Mouse (Mus musculus) granulocyte monocyte progenitor cell, adult 5-6 weeks (primary cell): Measurements from ENCODE around the gene Ooep. TPM values are rescaled to one million over a fixed set of nuclear protein-coding genes. Genes with fewer than 3 reads are reported as not detected.

ENCODE experiments used
- ATAC-seq: replicated peaks from 2 replicates; pipeline ENCODE4 v1.8.0; 2016; ENCODE audit warnings: mild to moderate bottlenecking, moderate TSS enrichment, inconsistent platforms; ENCODE audit not compliant: poor library complexity, severe bottlenecking
- total RNA-seq, 2 experiments: library from RNA; stranded (forward) in 1 of 2; stranded (reverse) in 1 of 2; fragments of 200-712, 200-1000 nt in 1 of 2; fragments of >200 nt in 1 of 2; fragmentation: Nextera tagmentation in 1 of 2; gene quantifications; 2 replicates each; pipeline ENCODE4 v1.2.3; 2014 to 2017

Gene Ooep
- not detected in 2 replicates for total RNA-seq (2014; fragmentation: Nextera tagmentation)
- not detected in 2 replicates for total RNA-seq (2017)

GRCm38 (mm10) chr9:78378113-78378785 is at the start of gene Ooep:
TSS of gene Ooep (minus strand) at chr9:78378725.
- ATAC-seq: peak; percentile 73

DNA sequence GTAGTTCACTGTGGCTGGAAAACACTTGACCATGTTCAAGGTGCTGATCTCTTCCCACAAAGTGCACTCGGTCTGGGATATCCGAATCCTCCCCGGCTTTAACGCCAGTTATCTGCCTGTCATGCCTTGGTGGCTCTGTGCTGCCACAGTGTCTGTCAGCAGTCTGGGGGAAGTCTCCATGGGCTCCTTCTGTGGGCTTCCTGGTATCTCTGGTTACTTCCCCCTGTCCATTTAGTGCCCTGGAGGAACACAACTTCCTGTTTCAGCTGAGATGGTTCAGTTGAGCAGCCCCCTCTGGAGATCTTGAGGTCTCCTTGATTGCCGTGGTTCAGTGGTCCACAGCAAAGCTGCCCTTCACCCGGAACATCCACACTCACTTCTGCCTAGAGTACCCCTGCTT is 49.7 kb upstream of the Ooep start:
- peak; percentile 91 for ATAC-seq

DNA sequence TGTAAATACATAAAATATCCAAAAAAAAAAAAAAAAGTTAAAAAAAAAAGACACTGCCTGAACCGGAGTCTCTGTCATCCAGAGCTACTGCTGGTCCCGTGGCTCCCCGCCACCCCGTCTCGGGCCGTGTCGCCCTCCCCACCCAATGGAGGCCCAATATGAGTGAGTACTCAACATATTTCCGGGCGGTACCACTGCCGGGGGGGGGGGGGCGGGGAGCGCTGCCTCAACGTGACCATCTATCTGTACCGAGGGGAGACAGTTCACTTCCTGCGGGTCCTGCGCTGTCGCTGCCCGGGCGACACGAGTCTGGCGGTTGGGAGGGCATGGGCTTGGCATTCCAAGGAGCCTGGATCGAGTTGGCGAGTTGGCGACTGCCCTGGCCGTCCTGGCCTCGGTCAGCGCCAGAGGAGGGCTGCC is 48.8 kb upstream of the Ooep start:
- peak; percentile 27 for ATAC-seq

DNA sequence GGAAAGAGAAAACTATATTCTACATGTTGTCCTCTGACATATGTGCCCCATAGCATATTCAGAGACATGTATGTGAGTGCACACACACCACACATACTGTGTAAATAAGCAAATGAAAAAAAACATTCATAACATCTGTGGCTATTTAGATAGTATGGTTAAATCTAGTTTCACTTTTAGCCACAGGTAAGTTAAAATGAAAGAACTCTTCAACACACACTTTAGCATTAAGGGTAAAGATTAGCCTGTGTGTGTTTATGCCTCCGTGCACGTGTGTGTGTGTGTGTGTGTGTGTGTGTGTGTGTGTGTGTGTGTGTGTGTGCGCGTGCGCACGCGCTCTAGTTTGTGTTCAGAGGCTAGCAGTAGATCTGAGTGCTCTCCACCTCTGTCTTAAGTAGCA is 23.1 kb upstream of the Ooep start:
- no peak for ATAC-seq

DNA sequence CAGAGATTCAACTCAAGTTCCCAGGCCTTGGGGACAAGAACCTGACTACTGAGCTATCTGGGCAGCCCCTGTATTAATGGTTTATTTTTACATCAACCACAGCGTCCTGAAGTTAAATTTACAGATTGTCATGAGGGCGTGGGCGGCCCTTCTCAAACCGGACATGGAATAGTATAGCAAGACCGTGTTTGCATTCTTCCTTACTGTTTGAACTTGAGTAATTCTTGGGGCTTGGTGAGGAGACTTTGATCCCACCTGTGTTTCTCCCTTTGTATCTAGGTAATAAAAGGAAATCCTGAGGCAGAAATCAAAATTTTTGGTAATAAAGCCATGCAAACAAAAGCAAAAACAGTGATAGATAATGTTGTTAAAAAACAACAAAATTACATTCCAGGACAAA is 22.0 kb upstream of the Ooep start:
- ATAC-seq: no peak

DNA sequence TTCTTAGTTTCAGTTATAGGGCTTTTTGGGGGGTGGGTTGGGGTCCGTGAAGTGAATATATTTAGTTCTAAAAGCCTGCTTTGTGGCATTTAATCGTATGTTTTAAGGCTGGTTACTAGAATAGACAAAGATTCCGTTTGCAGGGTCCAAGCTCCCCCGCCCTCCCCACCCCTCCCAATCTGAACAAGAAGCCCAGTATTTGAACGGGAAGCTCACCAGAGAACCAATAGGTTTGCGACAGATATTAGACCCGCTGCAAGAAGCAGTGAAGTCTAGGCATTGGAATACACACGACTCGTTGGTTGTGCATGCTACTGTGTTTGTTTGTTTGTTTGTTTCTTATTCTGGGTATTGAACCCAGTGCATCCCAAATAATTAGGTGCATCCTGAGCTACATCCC is 18.0 kb upstream of the Ooep start:
- ATAC-seq: no peak

DNA sequence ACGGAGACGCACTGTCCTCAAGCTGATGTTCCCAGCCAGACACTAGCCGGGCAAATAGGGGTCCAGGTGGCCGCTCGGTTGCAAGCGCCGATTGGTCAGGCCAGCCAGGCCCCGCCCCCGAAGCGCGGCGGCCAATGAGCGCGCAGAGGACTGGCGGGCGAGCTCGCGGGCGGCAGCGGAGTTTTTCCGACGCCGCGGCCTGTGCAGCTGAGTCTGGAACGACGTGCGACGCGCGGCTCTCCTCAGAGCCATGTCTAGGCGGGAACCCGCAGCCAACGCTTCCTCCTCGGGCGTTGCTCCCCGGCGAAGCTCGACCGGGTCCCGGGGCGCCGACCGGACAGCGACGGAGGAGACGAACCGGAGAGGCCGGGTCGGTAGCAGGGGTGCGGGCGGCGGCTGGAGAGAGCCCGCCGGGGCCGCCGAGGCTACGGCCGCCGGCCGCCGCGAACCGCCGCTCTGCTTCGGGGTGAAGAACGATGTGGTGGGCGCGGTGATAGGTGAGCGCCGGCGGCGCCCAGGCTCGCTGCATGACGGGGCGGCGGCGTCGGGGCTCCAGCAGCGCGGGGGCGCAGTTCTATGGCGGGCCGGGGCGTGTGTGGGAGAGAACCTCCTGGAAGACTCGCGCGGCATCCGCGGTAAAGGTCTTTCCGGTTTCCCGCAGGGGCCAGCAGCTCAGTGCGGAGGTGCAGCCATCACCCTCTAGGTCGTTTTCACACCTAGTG is 17.3 kb upstream of the Ooep start, which contains the start of gene Ddx43:
Gene Ddx43, plus strand, starts transcription at position 148 of the 722 bp plus-strand sequence.
- peak; percentile 90 for ATAC-seq

DNA sequence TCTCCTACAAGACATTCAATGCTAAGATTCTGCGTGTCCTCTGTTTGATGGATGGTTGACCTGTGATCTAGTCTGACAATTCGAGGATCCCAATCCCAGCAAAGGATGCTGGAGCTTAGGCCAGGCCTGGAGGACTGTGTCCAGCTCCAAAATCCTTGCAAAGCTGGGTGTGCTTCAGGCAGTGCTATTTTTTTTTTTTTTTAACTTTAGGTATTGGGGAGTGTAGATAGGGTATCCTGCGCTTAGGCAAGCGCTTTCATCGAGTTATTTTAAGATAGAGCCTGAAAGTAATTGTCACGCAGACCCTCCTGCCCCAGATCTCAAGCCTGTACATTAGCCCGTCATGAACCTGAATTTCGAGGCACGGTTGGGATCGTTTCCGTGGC is 16.7 kb upstream of the Ooep start:
- ATAC-seq: no peak

- no peak for ATAC-seq
Observed at GRCm38 (mm10) chr9:78394602-78395001, 16.1 kb upstream of the Ooep start.

DNA sequence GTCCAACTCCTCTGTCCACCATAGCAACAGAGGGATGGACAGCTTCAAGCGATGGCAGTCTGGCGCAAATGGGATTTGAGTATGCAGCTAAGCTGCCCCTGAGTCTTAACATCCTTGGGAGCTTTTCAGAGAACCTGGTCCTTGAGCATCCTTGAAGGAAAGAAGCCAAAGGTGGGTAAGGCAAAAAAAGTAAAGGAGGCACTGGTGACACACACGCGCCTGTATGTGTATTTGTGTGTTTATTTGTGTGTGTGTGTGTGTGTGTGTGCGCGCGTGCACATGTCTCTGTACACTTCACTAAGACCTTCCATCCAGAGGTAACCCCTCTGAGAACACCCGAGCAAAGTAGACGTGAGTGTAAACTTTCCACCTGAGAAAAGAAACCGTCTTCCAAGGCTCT is 15.2 kb upstream of the Ooep start:
- no peak for ATAC-seq

DNA sequence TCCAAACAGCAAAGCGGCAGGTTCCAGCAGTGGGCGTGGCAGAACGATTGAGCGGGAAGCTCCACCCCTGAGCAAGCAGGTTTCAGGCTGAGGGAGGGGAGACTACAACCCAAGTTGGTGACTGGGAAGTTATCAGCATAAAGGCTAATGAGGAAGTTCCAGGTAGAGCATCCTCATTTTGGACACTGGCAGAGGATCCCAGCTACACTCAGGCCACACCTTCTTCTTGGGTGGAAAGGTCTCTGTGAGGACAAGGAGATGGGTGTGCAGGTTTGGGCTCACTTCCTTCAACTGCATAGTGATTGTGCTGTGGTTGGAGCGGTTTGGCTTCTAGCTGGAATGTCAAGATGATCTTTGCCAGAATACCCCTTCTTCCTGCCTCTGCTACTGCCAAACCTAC is 11.5 kb upstream of the Ooep start:
- ATAC-seq: peak; percentile 83

- ATAC-seq: no peak
Observed at GRCm38 (mm10) chr9:78386947-78387346, 8.4 kb upstream of the Ooep start.

- peak; percentile 37; the same call in 1 of the 2 replicates for ATAC-seq
Observed at GRCm38 (mm10) chr9:78385893-78386292, 7.4 kb upstream of the Ooep start.

- no peak for ATAC-seq
Observed at GRCm38 (mm10) chr9:78377546-78377945, 979 bp downstream of the Ooep start.

DNA sequence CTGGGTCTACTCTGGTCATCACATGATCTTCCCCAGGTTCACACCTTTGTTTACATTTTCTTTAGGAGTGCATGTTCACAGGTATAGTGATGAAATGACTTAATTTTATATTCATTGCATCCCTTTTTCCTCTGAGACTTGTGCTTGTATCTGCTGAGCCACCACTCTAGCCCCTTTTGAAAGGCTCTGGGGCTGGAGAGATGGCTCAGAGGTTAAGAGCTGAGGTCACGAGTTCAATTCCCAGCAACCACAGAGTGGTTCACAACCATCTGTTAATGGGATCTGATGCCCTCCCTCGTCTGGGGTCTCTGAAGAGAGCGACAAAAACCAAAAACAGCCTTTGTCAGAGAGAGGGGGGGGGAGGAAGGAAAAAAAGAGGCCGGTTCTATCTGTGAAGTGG is 3.0 kb downstream of the Ooep start:
- ATAC-seq: no peak

GRCm38 (mm10) chr9:78374885-78375389 is 3.6 kb downstream of the Ooep start:
- ATAC-seq: no peak

DNA sequence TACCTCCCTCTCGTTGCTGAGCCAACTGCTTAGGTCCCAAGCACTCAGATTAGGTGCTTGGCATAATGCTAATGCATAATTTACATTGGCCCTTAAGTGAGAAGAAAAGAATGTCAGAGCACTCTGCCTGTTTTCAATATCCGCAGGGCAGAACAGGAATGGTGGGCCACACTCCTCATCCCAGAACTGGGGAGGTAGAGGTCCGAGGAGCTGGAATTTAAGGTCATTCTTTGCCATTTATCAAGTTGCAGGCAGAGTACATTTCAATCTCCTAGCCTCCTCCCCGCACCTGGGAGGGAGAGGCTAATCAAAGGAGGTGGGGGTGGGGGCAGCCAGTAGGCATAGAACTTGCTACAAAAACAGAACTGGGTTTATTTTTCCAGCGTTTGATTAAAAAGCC is 4.1 kb downstream of the Ooep start:
- no peak for ATAC-seq

GRCm38 (mm10) chr9:78372827-78373504 is 5.6 kb downstream of the Ooep start:
- no peak for ATAC-seq

GRCm38 (mm10) chr9:78371441-78371840 is 7.1 kb downstream of the Ooep start:
- no peak for ATAC-seq

DNA sequence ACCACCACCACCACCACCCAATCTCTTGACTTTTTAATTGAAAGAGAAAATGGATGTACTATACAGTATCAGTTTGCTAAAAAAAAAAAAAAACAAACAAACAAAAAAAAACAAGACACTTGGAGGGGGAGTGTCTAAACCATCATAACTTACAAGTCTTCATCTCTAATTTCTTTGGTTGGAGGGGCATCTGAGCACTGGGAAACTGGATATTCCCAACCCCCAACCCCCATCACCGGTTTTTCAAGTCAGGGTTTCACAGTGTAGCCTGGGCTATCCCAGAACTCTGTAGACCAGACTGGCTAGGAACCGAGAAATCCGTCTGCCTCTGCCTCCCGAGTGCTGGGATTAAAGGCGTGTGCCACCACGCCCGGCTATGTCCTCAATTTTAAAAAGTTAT is 8.7 kb downstream of the Ooep start:
- no peak for ATAC-seq

GRCm38 (mm10) chr9:78369349-78369748 is 9.2 kb downstream of the Ooep start:
- no peak for ATAC-seq
